Comparison of ENCODE assay signal across 21 mouse cellular contexts in the genomic region with DNA sequence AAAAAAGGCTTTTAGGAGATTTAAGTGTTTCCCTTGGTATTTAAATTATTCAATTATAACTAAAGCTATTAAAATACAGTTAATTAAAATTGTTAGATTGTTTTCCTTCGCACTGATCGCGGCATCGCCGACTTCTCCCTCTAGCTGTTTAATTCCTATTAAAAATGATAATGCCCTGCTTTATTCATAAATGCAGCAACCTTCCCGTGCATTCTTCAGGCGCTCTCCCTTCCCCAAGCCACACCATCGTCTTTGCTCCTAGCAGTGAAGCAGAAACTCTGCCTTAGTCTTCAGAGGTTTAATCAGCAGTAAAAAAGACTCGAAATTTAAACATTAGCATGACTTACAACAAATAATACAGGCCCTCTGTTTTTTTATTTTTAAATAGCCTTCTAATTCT.
"Had no signal": no experiment of that assay in that cellular context is flagged by ENCODE, and none has a peak within 500 bp of the region (broad histone marks: within the 10 kb centered on the region; RNA-seq: fewer than 3 reads in every experiment).

No protein-coding gene starts in this region.

- H3K4me3 ChIP-seq: liver, embryonic 13.5 days; liver, embryonic 15.5 days; lung, embryonic 15.5 days; megakaryocyte, embryonic 14.5 days; myocyte; neural tube, embryonic 13.5 days; neural tube, embryonic 15.5 days had no signal

- DNase-seq: liver, embryonic 13.5 days; liver, postnatal 0 days; lung, adult 2 months; lung, postnatal 14 days; lung, postnatal 36 days; retina, postnatal 1 day; right cerebral cortex, adult 18-20 months; right cerebral cortex, postnatal 25 days; right cerebral cortex, postnatal 4 days; spleen, adult 18-20 months; thymus, adult 2 months; thymus, postnatal 25 days; thymus, postnatal 4 days had no signal

- H3K36me3 ChIP-seq: liver, embryonic 13.5 days; liver, embryonic 15.5 days; lung, embryonic 15.5 days; neural tube, embryonic 13.5 days; neural tube, embryonic 15.5 days had no signal

- H3K4me2 ChIP-seq: liver, embryonic 13.5 days; liver, embryonic 15.5 days; lung, embryonic 15.5 days; neural tube, embryonic 13.5 days; neural tube, embryonic 15.5 days had no signal

- H3K27ac ChIP-seq: liver, embryonic 13.5 days; liver, embryonic 15.5 days; lung, embryonic 15.5 days; macrophage; neural tube, embryonic 13.5 days; neural tube, embryonic 15.5 days had no signal

- H3K4me1 ChIP-seq: liver, embryonic 15.5 days; lung, embryonic 15.5 days; megakaryocyte, embryonic 14.5 days had no signal

- H3K9me3 ChIP-seq: liver, embryonic 13.5 days; liver, embryonic 15.5 days; lung, embryonic 15.5 days; megakaryocyte, embryonic 14.5 days; neural tube, embryonic 13.5 days; neural tube, embryonic 15.5 days had no signal

- H3K27me3 ChIP-seq: liver, embryonic 13.5 days; liver, embryonic 15.5 days; neural tube, embryonic 13.5 days; neural tube, embryonic 15.5 days had no signal

- H3K9ac ChIP-seq: liver, embryonic 13.5 days; liver, embryonic 15.5 days; liver, postnatal 0 days; lung, embryonic 15.5 days; neural tube, embryonic 13.5 days; neural tube, embryonic 15.5 days had no signal

- ATAC-seq: liver, postnatal 0 days; lung, postnatal 0 days had no signal
